Mouse (Mus musculus): ENCODE data around the gene Tmem178b.

DNA sequence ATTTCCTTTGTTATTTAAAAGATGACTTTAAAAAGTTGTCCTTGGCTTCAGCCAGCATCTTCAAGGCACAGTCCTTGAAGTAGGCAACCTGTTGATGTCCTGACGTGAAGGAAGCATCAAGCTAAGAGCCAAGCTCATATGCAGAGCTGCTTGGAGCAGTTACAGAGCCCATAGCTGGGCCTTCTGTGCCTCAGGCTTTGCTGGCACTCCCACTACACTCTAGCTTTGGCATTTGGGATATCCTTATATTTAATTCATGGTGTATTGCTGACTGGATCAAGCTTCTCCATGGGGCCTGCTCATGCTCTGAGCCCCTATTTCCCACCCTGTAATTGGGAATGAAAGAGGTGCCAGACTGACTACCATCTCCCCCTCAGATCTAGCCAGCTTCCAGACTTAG is 179.5 kb downstream of the Tmem178b start:
- no peak for TF ChIP-seq GATA1 (IDR thresholded peaks at IDR 0.05; ENCODE audit: low read length)
- TF ChIP-seq TAL1 (IDR thresholded peaks at IDR 0.05; ENCODE audit: low read length): no peak
